Mouse (Mus musculus) kidney, adult 2 months (tissue): Measurements from ENCODE around the gene Qprt.

Experiments
- CTCF ChIP-seq: fragments of 200-500 bp; conservative IDR thresholded peaks from 2 replicates; pipeline ENCODE4 v1.5.1; 2011; ENCODE audit warnings: low read depth, mild to moderate bottlenecking, control low read depth, low read length, moderate library complexity, mixed read lengths; ENCODE audit not compliant: insufficient read depth, insufficient read length
- POLR2A ChIP-seq: fragments of 200-500 bp; IDR thresholded peaks from one replicate; pipeline ENCODE4 v1.6.1; 2011; ENCODE audit warnings: low read depth, low read length, control low read depth

DNA sequence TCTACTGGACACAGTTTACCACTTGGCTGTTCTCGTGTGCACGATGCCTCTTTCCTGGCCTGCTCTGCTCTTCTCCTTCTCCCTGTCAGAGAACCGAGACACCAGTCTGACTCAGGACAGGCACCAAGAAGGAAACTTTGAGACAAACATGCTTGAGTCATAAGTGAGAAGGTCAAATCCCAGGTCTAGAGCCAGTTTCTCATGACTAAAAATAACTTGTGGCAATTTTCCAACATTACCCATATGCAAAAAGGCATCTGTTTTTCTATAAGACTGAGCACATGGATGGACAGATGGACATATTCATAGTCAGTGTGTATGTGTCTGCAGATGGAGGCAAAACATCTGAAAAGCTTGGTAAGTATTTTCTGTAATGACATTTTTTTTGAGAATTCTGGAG lies 31.5 kb upstream of the Qprt start:
- TF ChIP-seq POLR2A = no peak
- no peak for TF ChIP-seq CTCF
